Mouse (Mus musculus) layer of hippocampus, adult 2 months (tissue): Measurements from ENCODE around the gene Olfr1440. TPM values are rescaled to one million over a fixed set of nuclear protein-coding genes. Genes with fewer than 3 reads are reported as not detected.

Experiments
- DNase-seq, 2 experiments: peaks; one replicate each; pipeline ENCODE4 v3.0.0; 2022; ENCODE audit warnings: low spot score in 2 of 2
- H3K27ac ChIP-seq: fragments of 200-600 bp; 2 replicates; pipeline ENCODE4 v1.8.1; 2022
- H3K4me3 ChIP-seq: fragments of 200-600 bp; 2 replicates; pipeline ENCODE4 v1.8.1; 2022; ENCODE audit warnings: mild to moderate bottlenecking
- CTCF ChIP-seq: fragments of 200-600 bp; conservative IDR thresholded peaks from 2 replicates; pipeline ENCODE4 v1.8.1; 2022; ENCODE audit warnings: antibody characterized with exemption, mild to moderate bottlenecking, moderate library complexity
- long read RNA-seq, 2 experiments: library from polyadenylated mRNA; stranded (forward); transcript quantifications; one replicate each; pipeline ENCODE4 v2.0.0; 2021; ENCODE audit warnings: borderline mapping rate in 2 of 2
- total RNA-seq, 2 experiments: library from RNA; stranded (reverse); gene quantifications; 2 replicates each; pipeline ENCODE4 v1.2.3; 2021

Gene Olfr1440
- total RNA-seq: not detected
- long read RNA-seq, experiment 1: 0 reads
- long read RNA-seq, experiment 2: 0 reads

GRCm38 (mm10) chr19:12386979-12387378, at the start of gene Olfr1440:
TSS of gene Olfr1440 (plus strand) at chr19:12387279.
- no peak for DNase-seq
- no peak within 1 kb of the TSS for H3K4me3 ChIP-seq
- TF ChIP-seq CTCF: no peak
- H3K27ac ChIP-seq: no peak within 1 kb of the TSS

- H3K4me3 ChIP-seq: no peak overlapping the region
- no peak for TF ChIP-seq CTCF
- no peak for DNase-seq
- H3K27ac ChIP-seq: peak overlapping the region; percentile 82; the same call in 1 of the 2 replicates
Measured at GRCm38 (mm10) chr19:12373004-12373403, 14.1 kb upstream of the Olfr1440 start.

GRCm38 (mm10) chr19:12374465-12375025, 12.5 kb upstream of the Olfr1440 start:
- peak; percentile 69 to 78 for DNase-seq
- Histone ChIP-seq H3K4me3 (no peak overlapping the region), H3K27ac (peak overlapping the region; percentile 82)
- no peak for TF ChIP-seq CTCF

DNA sequence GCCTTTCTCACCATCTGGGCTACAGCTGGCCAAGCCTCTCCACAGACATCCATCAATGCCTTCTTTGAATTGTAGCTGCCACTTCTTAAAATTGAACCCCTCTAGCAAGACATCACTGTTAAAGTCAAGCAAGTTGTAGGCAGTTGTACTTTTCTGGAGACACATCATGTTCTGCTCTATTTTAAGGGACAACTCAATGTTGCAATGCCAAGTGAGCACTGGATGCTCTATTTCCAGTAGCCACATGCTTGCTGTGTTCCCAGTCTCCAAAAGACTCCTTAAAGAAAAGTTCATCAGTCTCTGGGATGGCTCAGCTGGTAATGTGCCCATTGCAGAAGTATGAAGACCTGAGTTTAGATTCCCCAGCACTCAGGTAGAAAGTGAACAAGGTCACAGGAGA, 26.7 kb downstream of the Olfr1440 start:
- DNase-seq: no peak
- no peak overlapping the region for H3K4me3 ChIP-seq
- no peak overlapping the region for H3K27ac ChIP-seq
- TF ChIP-seq CTCF: no peak

- no peak within 1 kb of the TSS for H3K4me3 ChIP-seq
- DNase-seq: no peak
- no peak within 1 kb of the TSS for H3K27ac ChIP-seq
- no peak for TF ChIP-seq CTCF
Measured at GRCm38 (mm10) chr19:12417361-12417760, 30.3 kb downstream of the Olfr1440 start, which contains the start of gene Olfr1441. TSS of gene Olfr1441 (plus strand) at chr19:12417433.

DNA sequence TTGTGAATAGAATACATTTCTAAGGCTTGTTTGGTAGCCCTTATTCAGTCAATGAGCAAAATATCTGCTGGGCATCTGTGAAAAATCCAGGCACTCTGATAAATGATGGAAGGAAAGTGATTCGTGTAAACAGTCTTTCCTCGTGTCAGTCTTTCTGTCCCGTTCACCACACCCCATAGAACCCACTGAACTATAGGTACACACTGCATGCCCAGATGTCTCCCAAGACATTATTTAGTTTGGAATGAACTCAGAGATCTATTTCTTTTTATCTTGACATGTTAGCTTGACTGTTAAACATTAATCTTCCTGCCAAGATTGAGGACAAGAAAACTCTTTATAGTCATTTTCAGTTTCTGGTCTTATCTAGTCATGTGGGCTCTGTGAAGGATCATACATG, 31.2 kb downstream of the Olfr1440 start:
- H3K4me3 ChIP-seq: no peak overlapping the region
- no peak for DNase-seq
- TF ChIP-seq CTCF: no peak
- no peak overlapping the region for H3K27ac ChIP-seq

DNA sequence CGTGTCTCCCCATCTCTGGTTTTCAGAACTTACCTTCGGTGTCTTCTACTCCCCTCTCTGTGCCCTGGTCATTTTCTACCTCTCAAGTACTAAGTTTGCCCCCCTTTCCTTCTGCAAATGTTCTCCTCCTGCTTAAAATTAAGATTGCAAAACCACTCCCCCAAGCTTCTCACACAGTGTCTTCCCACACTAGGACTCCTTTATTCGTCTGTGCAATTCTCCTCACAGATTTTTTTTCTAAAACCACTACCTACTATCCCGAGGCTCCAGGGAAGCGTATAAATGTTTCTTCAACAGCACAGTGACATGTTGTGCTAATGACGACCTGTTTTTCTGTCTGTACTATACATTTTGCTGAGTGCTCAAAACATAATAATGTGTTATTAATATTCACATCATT, 33.5 kb downstream of the Olfr1440 start:
- H3K27ac ChIP-seq: no peak overlapping the region
- DNase-seq: no peak
- TF ChIP-seq CTCF: no peak

GRCm38 (mm10) chr19:12421680-12422079, 34.6 kb downstream of the Olfr1440 start:
- H3K27ac ChIP-seq: no peak overlapping the region
- DNase-seq: no peak
- peak; percentile 38 for TF ChIP-seq CTCF
- no peak overlapping the region for H3K4me3 ChIP-seq

More for the DNA sequence above, 33.5 kb downstream of the Olfr1440 start:
- no peak overlapping the region for H3K4me3 ChIP-seq

DNA sequence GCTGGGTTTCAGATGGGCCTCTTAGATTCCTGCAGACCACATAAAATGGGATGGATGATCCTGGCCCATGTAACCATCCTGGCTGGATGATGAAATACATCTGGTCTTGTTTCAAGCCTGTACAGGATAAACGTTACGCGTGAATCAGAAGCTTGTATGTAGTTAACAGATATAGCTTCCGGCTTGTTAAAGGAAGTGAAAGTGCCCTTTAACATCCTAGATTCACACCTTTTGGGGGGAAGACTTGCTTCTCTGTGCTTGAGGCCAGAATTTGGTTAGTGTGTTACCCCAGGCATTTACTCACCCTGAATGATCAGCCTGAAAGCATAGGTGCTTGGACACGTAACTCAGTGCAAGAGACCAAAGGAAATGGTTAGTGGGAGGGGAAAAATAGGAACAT, 40.0 kb downstream of the Olfr1440 start:
- no peak for DNase-seq
- no peak for TF ChIP-seq CTCF

GRCm38 (mm10) chr19:12427605-12428004, 40.5 kb downstream of the Olfr1440 start, which contains the start of gene Pfpl:
TSS of gene Pfpl (plus strand) at chr19:12427905.
- H3K4me3 ChIP-seq: no peak within 1 kb of the TSS
- H3K27ac ChIP-seq: no peak within 1 kb of the TSS
- no peak for DNase-seq
- TF ChIP-seq CTCF: no peak

More for the DNA sequence above, 40.0 kb downstream of the Olfr1440 start:
- Histone ChIP-seq H3K27ac (no peak overlapping the region), H3K4me3 (no peak overlapping the region)

DNA sequence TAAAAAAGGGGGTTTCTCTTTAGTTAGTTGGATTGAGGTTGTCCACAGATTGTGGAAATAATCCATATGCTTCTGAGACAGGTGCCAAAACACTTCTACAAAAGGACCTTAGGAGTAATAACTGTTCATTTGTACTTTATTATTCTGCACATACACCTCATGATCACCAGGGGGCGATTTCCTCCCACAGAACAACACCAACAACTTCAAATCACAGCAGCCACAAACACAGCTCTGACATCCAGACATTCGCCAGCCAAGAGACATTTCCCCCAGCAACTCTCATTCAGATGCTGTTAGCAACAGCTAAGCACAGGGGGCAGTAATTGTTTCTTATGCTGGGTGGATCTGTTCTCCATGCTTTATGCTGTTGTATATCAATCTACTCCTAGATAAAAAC, 46.0 kb downstream of the Olfr1440 start:
- peak; percentile 19 to 45 for DNase-seq
- no peak overlapping the region for H3K27ac ChIP-seq
- TF ChIP-seq CTCF: peak; percentile 79

DNA sequence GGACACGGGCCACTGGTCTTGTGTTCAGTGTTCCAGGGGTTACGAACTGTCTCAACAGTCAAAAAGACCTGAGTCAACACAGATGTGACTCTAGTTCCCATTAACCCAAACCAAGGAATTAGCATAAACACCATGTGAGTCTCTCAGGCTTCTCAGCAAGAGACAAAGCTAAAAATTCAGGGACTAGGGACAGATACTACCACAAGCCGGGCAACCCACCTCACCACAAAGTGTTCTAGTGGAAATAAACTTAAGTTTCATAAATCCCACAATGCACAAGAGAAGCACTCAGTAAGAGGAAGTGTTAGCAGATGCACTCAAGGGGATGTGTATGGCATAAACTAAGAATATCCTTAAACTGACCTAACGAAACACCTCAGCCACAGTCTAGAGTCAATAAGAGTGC, 47.9 kb downstream of the Olfr1440 start:
- no peak for TF ChIP-seq CTCF
- Histone ChIP-seq H3K4me3 (no peak overlapping the region), H3K27ac (no peak overlapping the region)
- DNase-seq: no peak

More for the DNA sequence above, 46.0 kb downstream of the Olfr1440 start:
- no peak overlapping the region for H3K4me3 ChIP-seq

- DNase-seq: no peak
- no peak for TF ChIP-seq CTCF
- peak overlapping the region; percentile 43 for H3K27ac ChIP-seq
- H3K4me3 ChIP-seq: no peak overlapping the region
Measured at GRCm38 (mm10) chr19:12435750-12436524, 48.9 kb downstream of the Olfr1440 start.

- TF ChIP-seq CTCF: no peak
- no peak for DNase-seq
- Histone ChIP-seq H3K27ac (no peak overlapping the region), H3K4me3 (no peak overlapping the region)
Measured at GRCm38 (mm10) chr19:12439581-12439980, 52.5 kb downstream of the Olfr1440 start.
